Mouse (Mus musculus) layer of hippocampus, postnatal 36 days (tissue): Measurements from ENCODE around the gene Fgf12. TPM values are rescaled to one million over a fixed set of nuclear protein-coding genes. Genes with fewer than 3 reads are reported as not detected.

Experiments used
- DNase-seq, 2 experiments: peaks; one replicate each; pipeline ENCODE4 v3.0.0; 2022
- microRNA-seq, 2 experiments: library from miRNA; unstranded; fragments of <30 nt; microRNA quantifications; one replicate each; pipeline ENCODE4 v1.2.0; 2021
- total RNA-seq, 2 experiments: library from RNA; stranded (reverse); gene quantifications; 2 replicates each; pipeline ENCODE4 v1.2.3; 2021

Fgf12 gene
- total RNA-seq, 2 experiments from 2014 or later = 137 to 147 TPM

- no peak for DNase-seq
Measured at GRCm38 (mm10) chr16:28311618-28312017, 441.2 kb downstream of the Fgf12 start.

- DNase-seq = no peak
Measured at GRCm38 (mm10) chr16:28303889-28304288, 449.0 kb downstream of the Fgf12 start.

- no peak for DNase-seq
Measured at GRCm38 (mm10) chr16:28289689-28290330, 463.1 kb downstream of the Fgf12 start.

GRCm38 (mm10) chr16:28257904-28258303 is 495.0 kb downstream of the Fgf12 start:
- no peak for DNase-seq

- DNase-seq = no peak
Measured at GRCm38 (mm10) chr16:28254303-28254702, 498.6 kb downstream of the Fgf12 start.

GRCm38 (mm10) chr16:28251930-28252329 is 500.9 kb downstream of the Fgf12 start:
- DNase-seq = no peak

- no peak for DNase-seq
Measured at GRCm38 (mm10) chr16:28242867-28243649, 509.8 kb downstream of the Fgf12 start.

- no peak for DNase-seq
Measured at GRCm38 (mm10) chr16:28239382-28239781, 513.5 kb downstream of the Fgf12 start.

GRCm38 (mm10) chr16:28238019-28238868 is 514.6 kb downstream of the Fgf12 start:
- peak; percentile 20 to 34 for DNase-seq

GRCm38 (mm10) chr16:28215930-28216329 is 536.9 kb downstream of the Fgf12 start:
- DNase-seq = no peak

- no peak for DNase-seq
Measured at GRCm38 (mm10) chr16:28212411-28212810, 540.5 kb downstream of the Fgf12 start.

GRCm38 (mm10) chr16:28156443-28156842 is 596.4 kb downstream of the Fgf12 start:
- no peak for DNase-seq

GRCm38 (mm10) chr16:28140972-28141371 is 611.9 kb downstream of the Fgf12 start:
- no peak for DNase-seq

- no peak for DNase-seq
Measured at GRCm38 (mm10) chr16:28127006-28127405, 625.9 kb downstream of the Fgf12 start.

Small RNAs within 50 kb of the gene (microRNA-seq; reads per million reads assigned to microRNA genes)
- gene Mir690 = 0 reads per million in 2 experiments

Other genes with a start within 250 kb of the Fgf12 start
- 10 to 100 TPM; 24.4 to 25.1 TPM for gene Mb21d2, start 176.6 kb upstream of the Fgf12 start, total RNA-seq